Comparison of ENCODE assay signal across 24 mouse cellular contexts in genomic region chr12:64114476-64114875, GRCm38 (mm10).
DNase-seq lines count a peak whose midpoint lies in the region; TF ChIP-seq lines count a peak whose summit lies in the region.
"Had no signal": no experiment of that assay in that cellular context is flagged by ENCODE, and none has a peak within 500 bp of the region (broad histone marks: within the 10 kb centered on the region; RNA-seq: fewer than 3 reads in every experiment).

No protein-coding gene starts in this region.

- intact Hi-C loops in left cerebral cortex, postnatal 4 days (cut with DNase I): no loop called here
- intact Hi-C loops in left cerebral cortex, adult 2 months (cut with DNase I): no loop called here

- no peak overlapping the region for H3K4me3 ChIP-seq in left cerebral cortex, adult 2 months
- H3K4me3 ChIP-seq: forebrain, embryonic 13.5 days; hindbrain, embryonic 15.5 days; limb, embryonic 13.5 days; liver, embryonic 12.5 days; megakaryocyte, embryonic 14.5 days; neural tube, embryonic 15.5 days had no signal

- no peak overlapping the region for H3K27ac ChIP-seq in left cerebral cortex, adult 2 months
- H3K27ac ChIP-seq: forebrain, embryonic 13.5 days; hindbrain, embryonic 15.5 days; limb, embryonic 13.5 days; liver, embryonic 12.5 days; neural tube, embryonic 15.5 days had no signal

- peak; percentile 17 to 25 for DNase-seq in cerebellum, postnatal 10 days
- no peak for DNase-seq in cerebellum, adult 9-11 months
- DNase-seq in frontal cortex, adult 2 months (ENCODE audit: extremely low spot score in 1 of 2, low spot score in 1 of 2): peak; percentile 9 to 54
- DNase-seq in frontal cortex, postnatal 14 days (ENCODE audit: low spot score in 2 of 2): no peak
- peak; percentile 1 for DNase-seq in left cerebral cortex, postnatal 4 days
- no peak for DNase-seq in left cerebral cortex, adult 2 months (ENCODE audit: extremely low spot score in 1 of 2, low spot score in 2 of 2)
- DNase-seq in 3T3-L1 (ENCODE audit: low read depth, low spot score): peak; percentile 1
- no peak for DNase-seq in gastrocnemius, postnatal 10 days
- DNase-seq: adrenal gland, postnatal 10 days; cerebellum, adult 8-10 months; gastrocnemius, postnatal 14 days; heart, adult 11 months; kidney, adult 9 months; kidney, postnatal 14 days; lung, adult 18-20 months; lung, postnatal 14 days; right cerebral cortex, postnatal 25 days; spleen, adult 18-20 months had no signal

- TF ChIP-seq CTCF in left cerebral cortex, adult 2 months (IDR thresholded peaks at IDR 0.05): no peak

Comparison
In these comparisons a context has a peak if more than half of its experiments do, and no peak if none do; other contexts are left out.
1. DNase-seq: peak in cerebellum, postnatal 10 days (2 of 2), frontal cortex, adult 2 months (2 of 2), left cerebral cortex, postnatal 4 days (single experiment) and 3T3-L1 (single experiment); none in cerebellum, adult 9-11 months (single experiment), frontal cortex, postnatal 14 days (0 of 2), left cerebral cortex, adult 2 months (0 of 2) and gastrocnemius, postnatal 10 days (single experiment).